Mouse (Mus musculus) ES-Bruce4 (cell line): ENCODE measurements around the gene Ndufs1.
A peak's percentile ranks its signal among the peaks of the same experiment; 100 is the strongest.

Source experiments
- CTCF ChIP-seq: IDR thresholded peaks from one replicate; pipeline ENCODE4 v1.8.1; 2011; ENCODE audit warnings: low read depth, low read length
- EP300 ChIP-seq: IDR thresholded peaks from 2 replicates; pipeline ENCODE4 v1.6.1; 2011; ENCODE audit warnings: low read depth, low read length; ENCODE audit not compliant: insufficient read depth
- POLR2A ChIP-seq: IDR thresholded peaks from one replicate; pipeline ENCODE4 v1.8.1; 2011; ENCODE audit warnings: low read length; ENCODE audit not compliant: insufficient read depth

GRCm38 (mm10) chr1:63176604-63177421 lies at the start of gene Ndufs1, which contains the start of gene Eef1b2:
- TF ChIP-seq CTCF (no peak), POLR2A (peak; percentile 32), EP300 (0 out of 2 replicates have a peak, but pooled peaks have one; percentile 4)
